Mouse (Mus musculus): ENCODE data around the gene Lonrf3.

- TF ChIP-seq GATA1 (IDR thresholded peaks at IDR 0.05; ENCODE audit: low read length) (no peak), TAL1 (IDR thresholded peaks at IDR 0.05; ENCODE audit: low read length) (no peak)
These were observed 65.1 kb downstream of the Lonrf3 start for GRCm38 (mm10) chrX:36393279-36393678.
